Mouse (Mus musculus) kidney, adult 2 months (tissue): ENCODE results near the gene Dusp8.

Experiments
- CTCF ChIP-seq: fragments of 200-500 bp; conservative IDR thresholded peaks from 2 replicates; pipeline ENCODE4 v1.5.1; 2011; ENCODE audit warnings: low read depth, mild to moderate bottlenecking, control low read depth, low read length, moderate library complexity, mixed read lengths; ENCODE audit not compliant: insufficient read depth, insufficient read length
- POLR2A ChIP-seq: fragments of 200-500 bp; IDR thresholded peaks from one replicate; pipeline ENCODE4 v1.6.1; 2011; ENCODE audit warnings: low read depth, low read length, control low read depth

DNA sequence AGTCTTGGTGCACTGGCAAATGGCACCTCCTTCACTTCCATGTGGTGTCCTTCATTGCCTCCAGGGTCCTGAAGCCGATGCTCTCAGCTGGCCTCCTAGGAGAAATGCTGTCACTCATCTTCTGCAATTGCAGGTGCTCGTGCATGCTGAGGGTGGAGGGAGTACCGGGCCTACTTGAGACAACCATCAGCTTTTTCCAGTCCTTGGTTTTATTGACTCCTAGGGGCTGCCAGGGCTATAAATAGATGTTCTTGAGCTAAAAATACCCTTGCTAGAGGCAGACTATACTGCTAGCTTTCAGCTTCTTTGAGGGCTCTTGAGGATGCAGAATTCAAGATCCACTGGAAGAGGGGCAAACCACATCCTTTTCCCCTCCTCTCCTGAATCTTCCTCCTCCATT is 18.5 kb downstream of the Dusp8 start:
- no peak for TF ChIP-seq POLR2A
- no peak for TF ChIP-seq CTCF
